Mouse (Mus musculus): ENCODE data around the gene Fam3b. TPM values are rescaled to one million over a fixed set of nuclear protein-coding genes. Genes with fewer than 3 reads are reported as not detected.

Gene Fam3b
- polyA plus RNA-seq (2015; fragmentation: Nextera tagmentation; extraction: Ambion mirVana) = not detected in 2 replicates

GRCm38 (mm10) chr16:97514099-97514940 lies at the start of gene Fam3b:
Gene Fam3b, minus strand, starts transcription at chr16:97514816.

GRCm38 (mm10) chr16:97462481-97463181 lies 52.0 kb downstream of the Fam3b start, which contains the start of gene Mx1:
Gene Mx1, minus strand, starts transcription at chr16:97462907.

Other genes with a start within 250 kb of the Fam3b start
- gene Bace2, start 158.1 kb downstream of the Fam3b start, polyA plus RNA-seq (2015; fragmentation: Nextera tagmentation; extraction: Ambion mirVana) = 11.1 and 15.8 TPM in 2 replicates
- gene Mx1, start 51.9 kb downstream of the Fam3b start, polyA plus RNA-seq (2015; fragmentation: Nextera tagmentation; extraction: Ambion mirVana) = 0.08 and 0.26 TPM in 2 replicates
- gene Tmprss2, start 96.4 kb upstream of the Fam3b start, polyA plus RNA-seq (2015; fragmentation: Nextera tagmentation; extraction: Ambion mirVana) = 0.12 TPM in 1 of 2 replicates, not detected in the other
- 0.14 and 0.17 TPM in 2 replicates for gene Ripk4, start 249.0 kb upstream of the Fam3b start, polyA plus RNA-seq (2015; fragmentation: Nextera tagmentation; extraction: Ambion mirVana)